Mouse (Mus musculus): ENCODE measurements around the gene Hepacam. TPM values are rescaled to one million over a fixed set of nuclear protein-coding genes. Genes with fewer than 3 reads are reported as not detected.
A peak's percentile ranks its signal among the peaks of the same experiment; 100 is the strongest.

Gene Hepacam
- polyA plus RNA-seq (2011; ENCODE audit: insufficient read depth, insufficient read length, low replicate concordance, missing spikeins) = 0.67 TPM in 1 of 2 replicates, not detected in the other

DNA sequence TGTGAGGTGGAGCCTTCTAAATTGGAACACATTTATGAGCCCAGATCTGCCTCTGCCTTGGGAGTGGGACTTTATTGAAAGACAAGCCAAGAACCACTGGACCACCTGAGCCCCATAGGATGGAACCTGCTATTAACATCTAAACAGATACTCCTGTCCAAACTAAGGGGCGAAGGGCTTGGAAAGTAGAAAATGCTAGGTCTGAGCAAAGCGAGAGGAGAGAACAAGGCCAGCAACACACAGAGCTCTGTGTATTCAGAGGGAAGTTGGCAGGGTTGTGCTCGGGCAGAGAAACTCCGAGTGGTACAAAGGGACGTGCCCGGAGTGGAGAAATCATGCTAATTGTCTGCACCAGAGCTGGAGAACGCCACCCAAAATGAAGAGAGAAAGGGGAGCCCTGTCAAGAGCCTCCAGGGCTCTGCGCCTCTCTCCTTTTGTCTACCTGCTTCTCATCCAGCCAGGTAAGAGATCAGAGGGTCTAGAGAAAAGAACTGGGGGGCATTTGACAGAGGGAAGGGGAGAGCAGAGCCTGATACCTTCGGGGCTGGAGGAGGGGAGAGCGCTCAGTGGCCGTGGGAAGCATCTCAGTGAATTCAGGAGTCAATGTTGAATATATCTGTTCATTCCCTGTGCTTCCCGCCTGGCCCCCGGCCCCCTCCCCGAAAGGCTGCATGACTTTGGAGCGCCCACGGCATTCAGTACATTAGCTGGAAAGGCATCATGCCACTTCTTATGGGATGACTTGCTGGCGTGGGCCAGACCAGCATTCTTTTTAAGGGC, at the start of gene Hepacam:
TSS of gene Hepacam (plus strand) at position 51 of the 780 bp plus-strand sequence.
- Histone ChIP-seq H3K4me1 (ENCODE audit: control insufficient read depth, insufficient read depth, low read length) (no peaks in the 10 kb centered on the region), H3K4me3 (replicated peaks; ENCODE audit: control insufficient read depth, low read depth, low read length) (no peak within 1 kb of the TSS), H3K27ac (ENCODE audit: control insufficient read depth, insufficient read depth, low read depth, low read length, poor library complexity) (no peak within 1 kb of the TSS)
- WGBS = 89% methylated on average over 17 of the region's 17 CpGs
- TF ChIP-seq CTCF (IDR thresholded peaks at IDR 0.05; ENCODE audit: control insufficient read depth, insufficient read depth, low read length) (no peak), POLR2A (IDR thresholded peaks at IDR 0.05; ENCODE audit: borderline replicate concordance, control insufficient read depth, low read depth, low read length) (no peak)

DNA sequence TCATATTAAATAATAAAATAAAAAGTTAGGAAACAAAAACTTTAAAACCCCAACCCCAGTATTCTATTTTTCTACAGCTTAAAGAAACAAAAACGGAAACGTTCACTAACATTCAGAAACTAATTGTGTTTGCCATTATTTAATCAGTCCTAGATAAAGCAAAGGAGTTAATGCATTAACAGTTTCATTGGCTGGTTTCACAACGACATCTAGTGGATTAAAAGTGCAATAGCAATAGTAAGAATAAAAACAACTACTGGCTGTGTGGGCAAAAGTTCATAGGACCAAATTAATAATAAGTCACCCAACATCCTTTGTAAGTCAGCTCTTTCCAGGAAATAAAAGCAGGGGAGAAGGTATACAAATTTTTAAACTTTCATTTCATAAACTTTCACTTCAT, 37.7 kb upstream of the Hepacam start:
- Histone ChIP-seq H3K4me3 (replicated peaks; ENCODE audit: control insufficient read depth, low read depth, low read length) (no peak overlapping the region), H3K4me1 (ENCODE audit: control insufficient read depth, insufficient read depth, low read length) (no peaks in the 10 kb centered on the region), H3K27ac (ENCODE audit: control insufficient read depth, insufficient read depth, low read depth, low read length, poor library complexity) (no peak overlapping the region)
- TF ChIP-seq POLR2A (IDR thresholded peaks at IDR 0.05; ENCODE audit: borderline replicate concordance, control insufficient read depth, low read depth, low read length) (no peak), CTCF (IDR thresholded peaks at IDR 0.05; ENCODE audit: control insufficient read depth, insufficient read depth, low read length) (peak; percentile 37)
- 45% methylated on average over 3 of the region's 3 CpGs for WGBS

DNA sequence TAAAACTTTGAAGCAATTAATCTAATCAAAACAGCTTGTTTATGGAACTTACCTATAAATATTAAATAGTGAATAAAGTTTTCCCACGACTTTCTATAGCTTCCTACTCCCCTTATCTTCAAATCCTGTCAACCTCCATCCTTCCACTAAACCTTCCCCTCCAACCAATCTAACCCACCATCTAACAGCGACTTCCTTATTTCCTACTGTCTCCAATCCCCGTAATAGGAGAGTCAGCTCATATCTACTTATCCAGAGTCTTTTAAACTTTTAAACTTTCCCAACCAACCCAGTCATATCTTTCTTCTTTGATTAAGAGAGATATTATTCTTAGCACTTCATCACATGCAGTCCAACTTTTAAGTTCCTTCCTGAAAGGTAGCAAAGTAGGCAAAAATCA, 21.7 kb upstream of the Hepacam start:
- TF ChIP-seq POLR2A (IDR thresholded peaks at IDR 0.05; ENCODE audit: borderline replicate concordance, control insufficient read depth, low read depth, low read length) (no peak), CTCF (IDR thresholded peaks at IDR 0.05; ENCODE audit: control insufficient read depth, insufficient read depth, low read length) (no peak)
- Histone ChIP-seq H3K27ac (ENCODE audit: control insufficient read depth, insufficient read depth, low read depth, low read length, poor library complexity) (no peak overlapping the region), H3K4me3 (replicated peaks; ENCODE audit: control insufficient read depth, low read depth, low read length) (no peak overlapping the region), H3K4me1 (ENCODE audit: control insufficient read depth, insufficient read depth, low read length) (no peaks in the 10 kb centered on the region; the same call in 1 of the 2 replicates)
- 32% methylated on average over 3 of the region's 3 CpGs for WGBS

DNA sequence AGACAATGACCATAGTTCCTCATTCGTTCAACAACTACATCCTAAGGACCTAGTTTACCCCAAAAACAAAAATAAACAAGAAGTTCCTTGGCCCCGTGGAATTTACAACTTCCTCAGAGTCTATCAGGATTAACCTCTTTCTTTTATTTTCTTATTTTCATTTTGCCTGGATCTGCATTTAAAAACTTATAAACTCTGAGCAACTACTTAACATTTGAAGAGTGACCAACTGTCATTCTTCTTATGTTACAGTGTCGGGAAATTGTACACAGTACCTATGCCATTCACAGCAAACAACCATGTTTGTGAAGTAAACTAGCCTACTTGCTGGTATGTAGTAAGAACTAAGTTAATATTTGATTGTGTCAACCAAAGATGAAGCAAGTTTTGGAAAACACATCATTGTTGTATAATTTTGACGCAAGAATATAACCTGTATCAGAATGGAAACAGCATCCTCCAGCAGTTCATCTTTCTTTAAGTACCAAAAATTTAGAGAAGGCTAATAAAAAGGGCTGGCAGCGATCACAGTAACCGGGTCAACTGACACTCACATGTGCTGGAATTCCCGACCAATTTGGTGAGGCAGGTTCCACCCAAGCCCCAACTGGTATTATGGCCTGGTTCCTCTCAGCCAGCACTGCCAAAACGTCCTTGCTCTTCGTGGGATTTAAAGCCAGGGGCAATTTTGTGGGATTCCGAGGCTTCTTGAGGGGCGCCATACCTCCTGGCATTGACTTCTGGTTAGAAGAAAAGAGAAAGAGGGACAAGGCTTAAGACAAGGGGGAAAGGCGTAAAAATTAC, 19.8 kb upstream of the Hepacam start:
- 6% methylated on average over 12 of the region's 12 CpGs for WGBS
- H3K27ac ChIP-seq (ENCODE audit: control insufficient read depth, insufficient read depth, low read depth, low read length, poor library complexity) = peak overlapping the region; percentile 89
- H3K4me3 ChIP-seq (replicated peaks; ENCODE audit: control insufficient read depth, low read depth, low read length) = peak overlapping the region; percentile 83
- TF ChIP-seq POLR2A (IDR thresholded peaks at IDR 0.05; ENCODE audit: borderline replicate concordance, control insufficient read depth, low read depth, low read length) = no peak
- no peak for TF ChIP-seq CTCF (IDR thresholded peaks at IDR 0.05; ENCODE audit: control insufficient read depth, insufficient read depth, low read length)
- H3K4me1 ChIP-seq (ENCODE audit: control insufficient read depth, insufficient read depth, low read length) = no peaks in the 10 kb centered on the region; the same call in 1 of the 2 replicates

DNA sequence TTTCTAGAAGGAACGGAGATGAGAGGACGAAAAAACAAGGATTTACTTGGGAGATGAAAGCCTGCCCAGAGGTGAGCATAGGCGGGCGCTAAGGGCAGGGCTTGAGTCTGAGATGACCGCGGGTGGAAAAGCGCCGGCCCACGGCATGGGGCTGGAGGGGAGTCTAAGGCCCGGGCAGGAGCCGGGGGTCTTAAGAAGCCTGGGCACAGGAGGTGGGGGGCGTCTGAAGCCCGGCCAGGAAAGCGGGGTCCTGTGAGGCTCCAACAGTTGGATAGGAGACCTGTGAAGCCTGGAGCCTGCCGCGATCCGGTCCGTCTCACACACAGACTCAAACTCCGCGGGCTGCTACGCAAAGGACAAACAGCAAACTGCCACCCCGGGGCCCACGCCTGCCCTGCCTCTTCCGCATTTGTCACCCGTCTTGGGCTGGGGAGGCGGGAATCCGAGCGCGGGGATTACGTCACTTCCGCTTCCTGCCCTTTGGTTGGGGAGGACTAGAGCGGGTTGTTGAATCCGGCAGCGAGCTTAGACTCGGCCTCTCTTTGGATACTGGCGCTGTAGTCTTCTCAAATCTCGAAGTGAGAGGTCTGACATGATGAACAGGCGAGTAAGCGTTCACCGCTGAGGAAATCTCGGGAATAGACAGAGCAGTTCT, 19.0 kb upstream of the Hepacam start, which contains the start of gene Ccdc15:
TSS of gene Ccdc15 (minus strand) at position 445 of the 655 bp plus-strand sequence.
- WGBS = under 1% methylated on average over 41 of the region's 41 CpGs
- H3K4me1 ChIP-seq (ENCODE audit: control insufficient read depth, insufficient read depth, low read length) = no peaks in the 10 kb centered on the region; the same call in 1 of the 2 replicates
- peak within 1 kb of the TSS; percentile 83 for H3K4me3 ChIP-seq (replicated peaks; ENCODE audit: control insufficient read depth, low read depth, low read length)
- H3K27ac ChIP-seq (ENCODE audit: control insufficient read depth, insufficient read depth, low read depth, low read length, poor library complexity) = peak within 1 kb of the TSS; percentile 89
- no peak for TF ChIP-seq CTCF (IDR thresholded peaks at IDR 0.05; ENCODE audit: control insufficient read depth, insufficient read depth, low read length)
- peak; percentile 96 for TF ChIP-seq POLR2A (IDR thresholded peaks at IDR 0.05; ENCODE audit: borderline replicate concordance, control insufficient read depth, low read depth, low read length)

DNA sequence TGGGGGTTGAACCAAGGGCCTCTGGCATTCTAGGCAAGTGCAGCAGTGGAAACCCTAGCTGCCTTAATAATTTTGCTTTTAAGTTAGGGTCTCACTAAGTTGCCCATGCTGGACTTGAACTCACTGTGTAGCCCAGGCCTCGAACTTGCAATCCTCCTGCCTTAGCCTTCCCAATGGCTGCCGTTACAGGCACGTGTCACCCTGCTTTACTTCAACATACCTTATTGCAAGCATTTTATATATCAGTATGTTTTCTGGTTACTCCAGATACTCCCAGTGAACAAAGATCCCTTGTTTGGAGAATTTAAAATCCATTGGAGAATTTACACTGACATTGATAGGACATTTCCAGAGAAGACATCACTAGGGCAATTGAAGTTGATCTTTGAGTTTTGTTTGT, 18.1 kb upstream of the Hepacam start:
- Histone ChIP-seq H3K4me1 (ENCODE audit: control insufficient read depth, insufficient read depth, low read length) (no peaks in the 10 kb centered on the region; the same call in 1 of the 2 replicates), H3K27ac (ENCODE audit: control insufficient read depth, insufficient read depth, low read depth, low read length, poor library complexity) (no peak overlapping the region), H3K4me3 (replicated peaks; ENCODE audit: control insufficient read depth, low read depth, low read length) (peak overlapping the region; percentile 37)
- TF ChIP-seq CTCF (IDR thresholded peaks at IDR 0.05; ENCODE audit: control insufficient read depth, insufficient read depth, low read length) (no peak), POLR2A (IDR thresholded peaks at IDR 0.05; ENCODE audit: borderline replicate concordance, control insufficient read depth, low read depth, low read length) (no peak)
- WGBS = 94% methylated on average over 3 of the region's 3 CpGs

DNA sequence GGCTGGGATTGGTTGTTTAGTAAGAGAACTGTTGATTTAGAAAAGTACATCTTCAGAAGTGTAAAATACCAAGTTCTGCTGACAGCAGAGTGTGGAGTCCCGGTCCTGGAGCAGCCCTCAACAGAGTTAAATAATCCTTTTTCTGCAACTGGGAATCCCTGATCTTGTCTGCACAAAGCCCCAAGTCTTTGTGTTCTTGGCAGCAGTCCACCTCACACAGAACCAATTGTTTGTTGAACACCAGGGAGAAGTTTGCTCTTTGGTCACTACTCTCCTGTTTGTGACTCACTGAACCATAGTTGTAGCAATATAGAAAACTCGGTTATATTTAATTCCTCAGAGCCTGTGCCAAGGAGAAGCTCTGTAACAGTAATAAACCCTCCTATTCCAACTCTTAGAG, 15.9 kb upstream of the Hepacam start:
- no peak overlapping the region for H3K27ac ChIP-seq (ENCODE audit: control insufficient read depth, insufficient read depth, low read depth, low read length, poor library complexity)
- TF ChIP-seq CTCF (IDR thresholded peaks at IDR 0.05; ENCODE audit: control insufficient read depth, insufficient read depth, low read length) = no peak
- H3K4me3 ChIP-seq (replicated peaks; ENCODE audit: control insufficient read depth, low read depth, low read length) = no peak overlapping the region
- H3K4me1 ChIP-seq (ENCODE audit: control insufficient read depth, insufficient read depth, low read length) = no peaks in the 10 kb centered on the region; the same call in 1 of the 2 replicates
- WGBS = 59% methylated on average over 2 of the region's 2 CpGs

DNA sequence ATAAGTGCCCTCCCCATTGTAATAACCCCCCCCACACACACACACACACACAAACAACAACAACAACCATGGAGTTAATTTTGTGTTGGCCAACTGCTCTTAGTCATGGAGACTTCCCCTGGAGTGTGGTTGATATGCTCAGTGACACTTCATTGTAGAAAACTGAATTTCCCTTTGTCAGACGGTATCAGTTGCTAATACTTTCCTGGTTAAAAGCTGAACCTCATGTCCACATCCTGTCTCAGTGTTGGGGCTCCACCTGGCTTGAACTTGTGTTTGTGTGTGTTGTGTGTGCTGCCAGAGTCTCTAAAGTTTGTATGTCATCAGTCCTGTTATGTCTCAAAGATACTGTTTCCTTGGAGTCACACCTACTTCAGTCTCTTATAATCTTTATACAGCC, 12.7 kb upstream of the Hepacam start:
- TF ChIP-seq CTCF (IDR thresholded peaks at IDR 0.05; ENCODE audit: control insufficient read depth, insufficient read depth, low read length) (no peak), POLR2A (IDR thresholded peaks at IDR 0.05; ENCODE audit: borderline replicate concordance, control insufficient read depth, low read depth, low read length) (no peak)
- Histone ChIP-seq H3K27ac (ENCODE audit: control insufficient read depth, insufficient read depth, low read depth, low read length, poor library complexity) (no peak overlapping the region), H3K4me1 (ENCODE audit: control insufficient read depth, insufficient read depth, low read length) (no peaks in the 10 kb centered on the region), H3K4me3 (replicated peaks; ENCODE audit: control insufficient read depth, low read depth, low read length) (no peak overlapping the region)
- 23% methylated on average over 1 of the region's 1 CpGs for WGBS
